Mouse (Mus musculus): ENCODE data around the gene Pdss2. TPM values are rescaled to one million over a fixed set of nuclear protein-coding genes. Genes with fewer than 3 reads are reported as not detected.
A peak's percentile ranks its signal among the peaks of the same experiment; 100 is the strongest.
"Not testable (repeated sequence)": the region's sequence is repeated elsewhere in the genome, so short reads cannot be mapped to it uniquely, and the experiment has no call there.

Pdss2 gene
- total RNA-seq, 1 experiment from 2014 or later: 18.2 TPM

DNA sequence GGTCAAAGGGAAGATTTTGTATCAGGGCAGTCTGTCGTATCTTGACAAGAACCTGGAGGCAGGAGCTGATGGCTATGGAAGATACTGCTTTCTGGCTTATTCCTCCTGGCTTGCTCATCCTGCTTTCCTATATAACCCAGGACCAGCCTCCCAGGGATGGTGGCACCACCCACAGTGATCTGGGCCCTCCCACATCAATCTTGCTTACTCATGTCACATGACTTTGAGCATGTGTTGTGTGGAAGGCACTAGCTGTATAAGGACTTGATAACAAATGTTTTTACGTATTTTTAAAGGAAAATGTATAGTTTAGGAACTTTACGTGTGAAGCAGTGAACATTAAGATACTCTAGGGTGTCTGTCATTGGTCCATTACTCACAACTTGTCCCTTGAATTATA lies 161.4 kb downstream of the Pdss2 start:
- no peak for ATAC-seq (replicated peaks in 1 of 2; ENCODE audit: insufficient read depth in 1 of 2, low FRiP score in 2 of 2, low TSS enrichment in 1 of 2, low read depth in 1 of 2, poor library complexity in 2 of 2, severe bottlenecking in 2 of 2)

DNA sequence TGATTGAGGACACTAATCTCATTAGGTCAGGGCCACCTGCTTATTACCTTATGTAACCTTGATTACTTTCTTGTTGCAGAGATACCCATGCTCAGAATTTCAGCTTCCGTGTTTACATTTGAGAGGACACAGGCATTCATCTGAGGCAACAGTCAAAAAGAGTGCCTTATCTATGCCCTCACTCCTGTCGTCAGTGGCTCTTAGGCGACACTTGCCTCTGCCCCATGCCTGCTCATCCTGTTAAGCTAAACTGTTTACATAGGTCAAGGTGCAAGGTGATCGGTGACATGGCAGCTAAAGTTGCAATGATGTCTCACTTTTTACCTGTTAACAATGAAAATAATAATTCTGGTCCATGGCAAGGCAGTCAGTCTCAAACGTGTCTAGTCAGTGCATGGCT lies 163.3 kb downstream of the Pdss2 start:
- no peak for ATAC-seq (replicated peaks in 1 of 2; ENCODE audit: insufficient read depth in 1 of 2, low FRiP score in 2 of 2, low TSS enrichment in 1 of 2, low read depth in 1 of 2, poor library complexity in 2 of 2, severe bottlenecking in 2 of 2)

DNA sequence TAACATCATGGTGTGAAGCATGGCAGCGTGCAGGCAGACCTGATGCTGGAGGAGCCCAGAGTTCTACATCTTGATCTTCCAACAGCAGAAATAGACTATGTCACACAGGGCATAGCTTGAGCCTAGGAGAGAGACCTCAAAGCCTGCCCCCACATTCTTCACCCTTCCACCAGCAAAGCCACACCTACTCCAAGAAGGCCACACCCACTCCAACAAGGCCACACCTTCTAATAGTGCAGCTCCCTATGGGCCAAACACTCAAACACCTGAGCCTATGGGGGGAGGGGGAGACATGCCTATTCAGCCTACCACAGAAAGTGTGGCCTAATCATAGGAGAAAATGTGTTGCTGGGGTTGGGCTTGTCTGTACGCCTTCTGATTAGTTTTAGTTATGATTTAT lies 171.6 kb downstream of the Pdss2 start:
- no peak for ATAC-seq (replicated peaks in 1 of 2; ENCODE audit: insufficient read depth in 1 of 2, low FRiP score in 2 of 2, low TSS enrichment in 1 of 2, low read depth in 1 of 2, poor library complexity in 2 of 2, severe bottlenecking in 2 of 2)

GRCm38 (mm10) chr10:43393818-43394217 lies 172.5 kb downstream of the Pdss2 start:
- no peak for ATAC-seq (replicated peaks in 1 of 2; ENCODE audit: insufficient read depth in 1 of 2, low FRiP score in 2 of 2, low TSS enrichment in 1 of 2, low read depth in 1 of 2, poor library complexity in 2 of 2, severe bottlenecking in 2 of 2)

DNA sequence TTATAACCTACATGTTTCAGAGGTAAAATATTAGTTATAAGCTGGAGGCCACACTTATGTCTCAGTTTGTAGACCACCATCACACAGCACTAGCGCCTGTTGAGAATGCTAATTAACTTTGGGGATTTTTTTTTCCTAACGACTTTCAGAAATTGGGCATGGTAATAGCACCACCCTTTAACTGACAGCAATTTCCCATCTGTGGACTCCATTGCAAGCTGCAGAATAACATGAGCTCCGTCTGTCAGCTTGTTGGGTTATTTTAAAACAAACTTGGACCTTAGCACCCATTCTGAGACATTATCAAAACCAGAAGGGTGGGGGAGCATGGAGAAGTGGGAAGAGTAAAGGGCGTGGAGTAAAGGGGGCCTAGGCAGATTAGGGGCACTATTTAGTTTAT lies 174.5 kb downstream of the Pdss2 start:
- no peak for ATAC-seq (replicated peaks in 1 of 2; ENCODE audit: insufficient read depth in 1 of 2, low FRiP score in 2 of 2, low TSS enrichment in 1 of 2, low read depth in 1 of 2, poor library complexity in 2 of 2, severe bottlenecking in 2 of 2)

- no peak for ATAC-seq (replicated peaks in 1 of 2; ENCODE audit: insufficient read depth in 1 of 2, low FRiP score in 2 of 2, low TSS enrichment in 1 of 2, low read depth in 1 of 2, poor library complexity in 2 of 2, severe bottlenecking in 2 of 2)
Measured at GRCm38 (mm10) chr10:43399596-43400316, 178.5 kb downstream of the Pdss2 start.

DNA sequence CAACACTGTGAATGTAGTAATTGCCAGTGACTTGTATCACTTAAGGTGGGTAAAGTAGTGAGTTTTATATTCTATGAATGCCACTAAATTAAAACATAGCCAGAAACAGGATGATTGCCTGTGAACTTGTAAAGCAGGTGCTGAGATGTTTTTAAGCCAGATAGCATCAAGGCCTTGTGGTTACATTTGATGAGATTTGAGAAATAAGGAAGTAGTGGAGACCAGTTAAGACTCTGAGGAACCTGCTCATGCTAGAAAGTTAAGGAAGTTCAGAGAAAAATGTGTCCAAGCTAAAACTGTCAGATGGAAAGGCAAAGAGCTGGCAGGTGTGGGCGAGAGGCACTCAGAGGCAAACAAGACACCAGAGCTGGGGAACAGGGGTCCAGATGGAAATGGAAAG lies 184.8 kb downstream of the Pdss2 start:
- ATAC-seq (replicated peaks in 1 of 2; ENCODE audit: insufficient read depth in 1 of 2, low FRiP score in 2 of 2, low TSS enrichment in 1 of 2, low read depth in 1 of 2, poor library complexity in 2 of 2, severe bottlenecking in 2 of 2): peak; percentile 82 to 83

GRCm38 (mm10) chr10:43406885-43407284 lies 185.6 kb downstream of the Pdss2 start:
- ATAC-seq (replicated peaks in 1 of 2; ENCODE audit: insufficient read depth in 1 of 2, low FRiP score in 2 of 2, low TSS enrichment in 1 of 2, low read depth in 1 of 2, poor library complexity in 2 of 2, severe bottlenecking in 2 of 2): no peak

GRCm38 (mm10) chr10:43409506-43410230 lies 188.4 kb downstream of the Pdss2 start:
- ATAC-seq (replicated peaks in 1 of 2; ENCODE audit: insufficient read depth in 1 of 2, low FRiP score in 2 of 2, low TSS enrichment in 1 of 2, low read depth in 1 of 2, poor library complexity in 2 of 2, severe bottlenecking in 2 of 2): 0 out of 4 replicates have a peak, but pooled peaks have one; percentile 42 to 50

DNA sequence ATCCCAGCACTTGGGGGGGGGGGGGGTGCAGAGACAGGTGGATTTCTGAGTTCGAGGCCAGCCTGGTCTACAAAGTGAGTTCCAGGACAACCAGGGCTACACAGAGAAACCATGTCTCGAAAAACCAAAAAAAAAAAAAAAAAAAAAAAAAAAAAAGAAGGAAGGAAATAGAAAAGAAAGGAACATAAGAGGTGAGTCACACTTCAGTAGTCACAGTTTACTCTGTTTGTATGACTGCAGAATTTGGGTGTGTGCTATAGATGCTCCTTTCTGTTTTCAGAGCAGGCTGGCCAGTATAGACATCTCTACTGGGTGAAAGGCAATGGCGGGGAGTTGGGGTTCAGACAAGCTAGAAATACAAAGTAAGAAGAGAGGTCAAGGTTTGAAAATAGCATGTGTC lies 189.9 kb downstream of the Pdss2 start:
- ATAC-seq (replicated peaks in 1 of 2; ENCODE audit: insufficient read depth in 1 of 2, low FRiP score in 2 of 2, low TSS enrichment in 1 of 2, low read depth in 1 of 2, poor library complexity in 2 of 2, severe bottlenecking in 2 of 2): not testable (repeated sequence)

GRCm38 (mm10) chr10:43417346-43417745 lies 196.1 kb downstream of the Pdss2 start:
- no peak for ATAC-seq (replicated peaks in 1 of 2; ENCODE audit: insufficient read depth in 1 of 2, low FRiP score in 2 of 2, low TSS enrichment in 1 of 2, low read depth in 1 of 2, poor library complexity in 2 of 2, severe bottlenecking in 2 of 2)

DNA sequence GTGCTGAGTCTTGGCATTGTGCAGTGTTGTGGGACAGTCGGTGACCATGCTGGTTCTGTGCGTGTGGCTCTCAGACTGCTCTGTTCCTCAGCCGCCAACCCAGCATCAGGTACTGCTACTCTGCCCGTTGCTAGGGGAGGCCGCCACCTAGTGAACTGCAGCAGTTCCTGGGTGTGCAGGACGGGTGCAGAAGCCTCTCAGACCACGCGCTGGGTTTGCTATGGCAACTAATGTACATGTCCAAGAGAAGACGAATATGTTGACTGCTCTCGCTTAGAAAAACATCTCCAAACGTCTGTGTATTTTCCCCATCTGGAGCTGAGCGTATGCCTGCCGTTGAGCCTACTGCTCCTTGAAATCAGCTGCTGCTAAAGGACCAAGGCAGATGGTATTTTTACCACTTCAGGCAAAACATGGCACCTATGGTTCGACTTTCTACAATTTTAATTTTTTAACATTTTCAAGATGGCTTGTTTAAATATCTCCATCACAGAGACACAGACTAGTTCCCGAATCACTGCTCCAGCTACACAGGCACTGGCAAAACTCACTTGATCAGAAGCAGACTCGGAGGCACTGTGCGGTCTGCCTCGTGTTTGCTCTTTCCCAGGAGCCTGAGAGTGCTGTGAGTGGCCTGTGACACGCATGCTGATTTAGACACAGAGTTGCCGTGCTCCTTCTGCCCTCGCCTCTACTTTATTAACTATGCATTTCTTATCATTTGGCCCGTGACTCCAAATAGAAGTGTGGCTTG lies 199.6 kb downstream of the Pdss2 start:
- no peak for ATAC-seq (replicated peaks in 1 of 2; ENCODE audit: insufficient read depth in 1 of 2, low FRiP score in 2 of 2, low TSS enrichment in 1 of 2, low read depth in 1 of 2, poor library complexity in 2 of 2, severe bottlenecking in 2 of 2)

GRCm38 (mm10) chr10:43422061-43422770 lies 200.9 kb downstream of the Pdss2 start:
- ATAC-seq (replicated peaks in 1 of 2; ENCODE audit: insufficient read depth in 1 of 2, low FRiP score in 2 of 2, low TSS enrichment in 1 of 2, low read depth in 1 of 2, poor library complexity in 2 of 2, severe bottlenecking in 2 of 2): no peak

GRCm38 (mm10) chr10:43424545-43424944 lies 203.3 kb downstream of the Pdss2 start:
- ATAC-seq (replicated peaks in 1 of 2; ENCODE audit: insufficient read depth in 1 of 2, low FRiP score in 2 of 2, low TSS enrichment in 1 of 2, low read depth in 1 of 2, poor library complexity in 2 of 2, severe bottlenecking in 2 of 2): peak; percentile 22 to 80; a peak in 2 of 4 replicates

DNA sequence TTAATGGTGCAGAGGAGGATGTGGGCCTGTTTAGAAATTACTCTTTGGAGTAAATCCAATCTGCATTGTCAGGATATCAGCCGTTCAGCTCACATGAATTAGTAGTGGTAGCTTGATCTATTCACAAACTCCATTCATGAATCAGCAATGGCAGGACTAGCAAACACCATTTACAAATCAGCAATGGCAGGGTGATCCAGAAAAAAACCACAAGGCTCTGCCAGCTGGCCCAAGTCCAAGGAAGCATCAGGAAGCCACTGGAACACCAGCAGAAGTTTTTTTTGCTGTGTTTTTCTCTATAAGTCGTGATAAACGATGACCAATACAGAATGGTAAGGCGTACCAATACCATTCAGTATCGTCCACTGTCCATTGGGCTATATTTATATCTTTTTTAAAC lies 209.3 kb downstream of the Pdss2 start:
- ATAC-seq (replicated peaks in 1 of 2; ENCODE audit: insufficient read depth in 1 of 2, low FRiP score in 2 of 2, low TSS enrichment in 1 of 2, low read depth in 1 of 2, poor library complexity in 2 of 2, severe bottlenecking in 2 of 2): no peak

- ATAC-seq (replicated peaks in 1 of 2; ENCODE audit: insufficient read depth in 1 of 2, low FRiP score in 2 of 2, low TSS enrichment in 1 of 2, low read depth in 1 of 2, poor library complexity in 2 of 2, severe bottlenecking in 2 of 2): no peak
Measured at GRCm38 (mm10) chr10:43434326-43434725, 213.0 kb downstream of the Pdss2 start.

DNA sequence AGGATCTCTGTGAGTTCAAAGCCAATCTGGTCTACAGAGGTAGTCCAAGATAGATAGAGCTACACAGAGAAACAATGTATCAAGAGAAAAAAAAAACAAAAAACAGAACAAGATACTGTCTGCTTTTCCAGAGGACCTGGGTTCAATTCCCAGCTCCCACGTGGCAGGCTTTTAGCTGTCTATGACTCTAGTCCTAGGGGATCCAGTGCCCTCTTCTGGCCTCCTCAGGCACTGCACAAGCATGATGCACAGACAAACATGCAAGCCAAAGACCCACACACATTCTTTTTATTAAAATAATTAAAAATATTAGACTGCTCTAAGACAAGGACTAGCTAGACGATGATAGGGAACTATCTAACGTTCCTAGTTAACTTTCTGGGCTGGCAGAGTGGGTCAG lies 214.5 kb downstream of the Pdss2 start:
- no peak for ATAC-seq (replicated peaks in 1 of 2; ENCODE audit: insufficient read depth in 1 of 2, low FRiP score in 2 of 2, low TSS enrichment in 1 of 2, low read depth in 1 of 2, poor library complexity in 2 of 2, severe bottlenecking in 2 of 2)
